ENCODE assay signal across 8 mouse cellular contexts in the genomic region with DNA sequence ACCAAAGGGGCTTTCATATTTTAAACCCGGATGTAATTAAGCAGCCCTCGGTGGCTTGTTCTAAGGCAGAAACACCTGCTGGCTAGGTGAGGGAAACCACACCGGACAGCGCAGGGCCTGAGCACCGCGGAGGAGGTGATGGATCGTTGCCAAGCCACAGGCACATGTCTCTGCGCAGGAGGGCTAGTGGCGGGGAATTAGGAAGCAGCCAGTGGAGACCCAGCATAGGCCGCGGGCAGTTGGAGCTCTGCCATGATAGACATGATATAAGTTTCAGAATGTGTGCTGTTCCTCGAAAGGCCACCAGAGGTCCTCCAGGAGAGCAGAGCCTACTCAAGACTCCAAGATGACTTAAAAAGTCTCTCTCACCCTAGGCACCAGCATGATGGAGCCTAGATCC. TPM values are rescaled to one million over a fixed set of nuclear protein-coding genes. Genes with fewer than 3 reads are reported as not detected.
A peak's percentile ranks its signal among the peaks of the same experiment; 100 is the strongest.
DNase-seq lines count a peak whose midpoint lies in the region; ATAC-seq and TF ChIP-seq lines count a peak whose summit lies in the region.

No protein-coding gene starts in this region.

- no peak for ATAC-seq in monocyte, adult 5-6 weeks (replicated peaks; ENCODE audit: insufficient number of reproducible peaks, low FRiP score, low TSS enrichment, poor library complexity, severe bottlenecking)

- no peak overlapping the region for H3K4me3 ChIP-seq in CH12.LX (replicated peaks in 1 of 3; ENCODE audit: low read depth in 2 of 3, low read length in 2 of 3, poor library complexity in 1 of 3)

- in situ Hi-C loops in CH12.LX (cut with MboI; ENCODE audit: low pct_ligation_motif_present, low pct_unique_long_range_greater_than_20kb, low sequenced_read_pairs), result no loop called here

- peak; percentile 40 for DNase-seq in kidney, postnatal 10 days
- DNase-seq in kidney, adult 9 months, result no peak
- DNase-seq in CH12.LX (ENCODE audit: extremely low read depth) (peak; percentile 38), R1 (ENCODE audit: low read depth, low spot score) (peak; percentile 80)
- DNase-seq in gonadal fat pad, adult 2 months (ENCODE audit: low read depth), result peak; percentile 23
- no peak for DNase-seq in frontal cortex, postnatal 10 days (ENCODE audit: low spot score in 2 of 2)
- no peak for DNase-seq in B cell, adult 2 months

- TF ChIP-seq RAD21 in CH12.LX (IDR thresholded peaks at IDR 0.05; ENCODE audit: low read depth, low read length), result peak; percentile 9

- no peak for TF ChIP-seq POLR2A in CH12.LX (IDR thresholded peaks at IDR 0.05; ENCODE audit: low read depth, low read length)

- H3K36me3 ChIP-seq in CH12.LX (replicated peaks in 1 of 2; ENCODE audit: control insufficient read depth in 1 of 2, insufficient read depth in 1 of 2, low read length in 1 of 2), result no peaks in the 10 kb centered on the region

- no peak overlapping the region for H3K9ac ChIP-seq in CH12.LX (ENCODE audit: insufficient read depth, low read depth)

- no peaks in the 10 kb centered on the region for H3K27me3 ChIP-seq in CH12.LX (replicated peaks)

- peak in 1 of 2 experiments; percentile 50; a peak in 2 of 4 replicates for TF ChIP-seq CTCF in CH12.LX (conservative IDR thresholded peaks at IDR 0.05 in 1 of 2, IDR thresholded peaks at IDR 0.05 in 1 of 2; ENCODE audit: low read depth in 2 of 2, low read length in 2 of 2)

- H3K4me2 ChIP-seq in CH12.LX (ENCODE audit: insufficient read depth, low read depth, poor library complexity, severe bottlenecking), result no peak overlapping the region

- no peak overlapping the region for H3K27ac ChIP-seq in CH12.LX (ENCODE audit: insufficient read depth, low read depth)

- peaks cover 7% of the 10 kb centered on the region for H3K9me3 ChIP-seq in CH12.LX (replicated peaks; ENCODE audit: low read length)

- no peak for TF ChIP-seq EP300 in CH12.LX (IDR thresholded peaks at IDR 0.05; ENCODE audit: low read length)

- no peaks in the 10 kb centered on the region for H3K79me2 ChIP-seq in CH12.LX (replicated peaks; ENCODE audit: control insufficient read depth, extremely low read depth, insufficient read depth, poor library complexity, severe bottlenecking)

- H3K4me1 ChIP-seq in CH12.LX (ENCODE audit: control insufficient read depth in 1 of 2, insufficient read depth in 2 of 2), result no peaks in the 10 kb centered on the region

- dilution Hi-C loops in CH12.LX (cut with MboI; ENCODE audit: extremely low pct_ligation_motif_present, extremely low pct_unique_long_range_greater_than_20kb, low sequenced_read_pairs), result no loop called here

TF ChIP-seq in CH12.LX, 34 proteins besides CTCF, POLR2A, EP300 and RAD21:
- peak; percentile 40 for TF ChIP-seq SMC3 (IDR thresholded peaks at IDR 0.05; ENCODE audit: low read depth, low read length)
- TF ChIP-seq POLR2AphosphoS2 (IDR thresholded peaks at IDR 0.05; ENCODE audit: low read depth, low read length), result no peak

RNA-seq across cellular contexts. Expression of gene Kif3a, which starts 15.4 kb away (rescaled TPM):
- total RNA-seq in CH12.LX (2012; rRNA removed), result 11.3 and 18.3 TPM in 2 replicates
- total RNA-seq in CH12.LX (2014; rRNA removed), result 7.7 and 8.9 TPM in 2 replicates
- 26.5 and 27.9 TPM in 2 replicates for polyA plus RNA-seq in CH12.LX (2012; ENCODE audit: insufficient read length, low read depth)
- polyA plus RNA-seq in gonadal fat pad, adult 2 months (2012; rRNA removed), result 5.9 and 6.4 TPM in 2 replicates
- total RNA-seq in monocyte, adult 5-6 weeks (2017), result 2.8 to 6.1 TPM (median 3.6 TPM) in 3 replicates

RNA-seq across cellular contexts. Expression of gene Sept8, which starts 32.7 kb away (rescaled TPM):
- total RNA-seq in CH12.LX (2012; rRNA removed) (14.9 and 21.9 TPM in 2 replicates), CH12.LX (2014; rRNA removed) (8.2 and 8.5 TPM in 2 replicates)
- polyA plus RNA-seq in CH12.LX (2012; ENCODE audit: insufficient read length, low read depth), result 15.2 and 15.3 TPM in 2 replicates
- 24.9 and 27.7 TPM in 2 replicates for polyA plus RNA-seq in gonadal fat pad, adult 2 months (2012; rRNA removed)
- total RNA-seq in monocyte, adult 5-6 weeks (2017), result 2.9 to 4.1 TPM (median 3.8 TPM) in 3 replicates

Comparison
In these comparisons a context has a peak if more than half of its experiments do, and no peak if none do; other contexts are left out.
1. DNase-seq: peak in kidney, postnatal 10 days (single experiment), CH12.LX (single experiment), R1 (single experiment) and gonadal fat pad, adult 2 months (single experiment); none in kidney, adult 9 months (single experiment), frontal cortex, postnatal 10 days (0 of 2) and B cell, adult 2 months (0 of 2).